Mouse (Mus musculus) spleen, postnatal 10 days (tissue): ENCODE data around the gene Neurl1a.

Experiments
- DNase-seq, 2 experiments: peaks; one replicate each; pipeline ENCODE4 v3.0.0; 2021 to 2022; ENCODE audit warnings: low spot score in 2 of 2

The Neurl1a gene

GRCm38 (mm10) chr19:47211609-47212312 is 33.1 kb downstream of the Neurl1a start:
- DNase-seq = no peak

- DNase-seq = no peak
Measured at GRCm38 (mm10) chr19:47212401-47212800, 33.8 kb downstream of the Neurl1a start.

GRCm38 (mm10) chr19:47213470-47213869 is 34.9 kb downstream of the Neurl1a start:
- DNase-seq = peak in 1 of 2 experiments; percentile 28

DNA sequence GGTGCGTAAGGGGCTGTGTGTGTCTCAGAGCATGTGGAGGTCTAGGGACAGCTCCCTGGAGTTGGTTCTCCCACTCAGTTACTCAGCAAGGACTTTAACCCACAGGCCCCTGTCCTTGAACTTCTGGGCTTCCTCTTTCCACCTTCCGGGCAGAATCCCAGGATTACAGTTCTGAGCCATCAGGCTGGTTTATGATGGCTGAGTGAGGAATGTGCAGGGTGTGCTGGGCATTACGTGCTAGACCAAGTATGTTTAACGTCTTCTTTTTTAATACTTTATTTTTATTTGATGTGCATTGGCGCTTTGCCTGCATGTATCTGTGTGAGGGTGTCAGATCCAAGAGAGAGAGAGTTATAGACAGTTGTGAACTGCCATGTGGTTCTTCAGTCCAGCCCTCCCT is 38.1 kb downstream of the Neurl1a start:
- DNase-seq = no peak

DNA sequence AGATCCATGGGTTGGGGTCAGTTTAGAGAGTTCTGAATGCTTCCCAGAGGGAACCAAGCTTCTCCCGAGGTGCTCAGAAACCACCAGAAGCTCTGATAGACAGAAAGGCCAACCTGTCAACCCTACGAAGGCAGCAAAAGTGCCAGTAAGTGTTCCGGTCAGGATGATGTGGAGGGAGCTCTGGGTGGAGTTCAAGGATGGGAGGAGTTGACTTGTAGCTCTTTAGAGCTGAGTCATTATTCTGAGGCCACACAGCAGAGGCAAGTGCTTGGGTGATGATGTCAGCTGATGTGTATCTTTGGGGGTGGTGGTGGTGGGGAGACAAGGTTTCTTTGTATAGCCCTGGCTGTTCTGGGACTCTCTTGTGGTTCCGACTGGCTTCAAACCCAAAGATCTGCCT is 41.0 kb downstream of the Neurl1a start:
- no peak for DNase-seq

- no peak for DNase-seq
Measured at GRCm38 (mm10) chr19:47220232-47220631, 41.6 kb downstream of the Neurl1a start.

DNA sequence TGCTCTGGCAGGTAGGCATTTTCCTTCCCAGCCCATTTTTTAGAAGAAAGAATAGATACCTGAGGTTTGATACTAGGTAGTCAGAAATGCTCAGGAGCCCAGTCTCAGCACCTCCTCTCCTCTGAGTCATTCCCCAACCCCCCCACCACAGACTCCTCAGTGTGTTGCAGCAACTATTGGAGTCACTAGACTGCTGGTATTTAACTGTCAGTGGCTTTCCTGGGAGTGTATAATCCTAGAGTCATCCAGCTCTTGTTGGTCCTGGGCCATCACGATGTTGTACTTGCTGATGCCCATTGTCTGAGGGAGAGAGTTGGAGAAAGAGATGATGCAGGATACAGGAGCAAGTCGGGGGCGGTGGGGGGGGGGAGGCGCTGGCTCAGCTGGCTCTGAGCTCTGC is 42.4 kb downstream of the Neurl1a start:
- no peak for DNase-seq

DNA sequence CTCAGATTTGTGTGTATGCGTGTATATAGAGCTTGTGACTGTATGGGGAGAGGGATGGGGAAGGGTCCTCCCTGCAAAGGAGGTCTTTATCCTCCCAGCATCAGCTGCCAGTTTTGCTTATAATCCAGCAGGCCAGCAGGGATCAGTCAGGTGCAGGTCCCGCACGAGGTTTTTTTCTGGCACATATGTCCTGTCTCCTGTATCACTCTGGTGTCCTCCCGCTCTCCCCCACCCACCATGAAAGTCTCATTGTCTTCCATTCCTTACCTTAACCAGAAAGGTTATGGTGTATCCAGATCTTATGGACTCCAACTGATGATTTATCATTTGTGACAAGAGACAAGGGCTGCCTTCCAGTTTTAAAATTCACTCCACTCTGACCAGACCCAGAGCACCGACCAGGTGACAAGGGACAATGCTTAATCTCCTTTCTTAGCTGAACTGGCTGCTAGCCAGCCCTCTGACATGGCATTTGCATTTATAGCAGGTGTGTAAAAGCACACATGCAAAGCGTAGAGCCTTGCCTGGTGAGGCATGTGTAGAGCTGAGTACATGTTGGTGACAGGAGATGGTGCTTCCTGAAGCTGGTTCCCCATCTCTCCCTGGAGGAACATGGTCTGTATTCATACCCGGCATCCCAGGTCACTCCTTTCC is 43.0 kb downstream of the Neurl1a start:
- DNase-seq = no peak

DNA sequence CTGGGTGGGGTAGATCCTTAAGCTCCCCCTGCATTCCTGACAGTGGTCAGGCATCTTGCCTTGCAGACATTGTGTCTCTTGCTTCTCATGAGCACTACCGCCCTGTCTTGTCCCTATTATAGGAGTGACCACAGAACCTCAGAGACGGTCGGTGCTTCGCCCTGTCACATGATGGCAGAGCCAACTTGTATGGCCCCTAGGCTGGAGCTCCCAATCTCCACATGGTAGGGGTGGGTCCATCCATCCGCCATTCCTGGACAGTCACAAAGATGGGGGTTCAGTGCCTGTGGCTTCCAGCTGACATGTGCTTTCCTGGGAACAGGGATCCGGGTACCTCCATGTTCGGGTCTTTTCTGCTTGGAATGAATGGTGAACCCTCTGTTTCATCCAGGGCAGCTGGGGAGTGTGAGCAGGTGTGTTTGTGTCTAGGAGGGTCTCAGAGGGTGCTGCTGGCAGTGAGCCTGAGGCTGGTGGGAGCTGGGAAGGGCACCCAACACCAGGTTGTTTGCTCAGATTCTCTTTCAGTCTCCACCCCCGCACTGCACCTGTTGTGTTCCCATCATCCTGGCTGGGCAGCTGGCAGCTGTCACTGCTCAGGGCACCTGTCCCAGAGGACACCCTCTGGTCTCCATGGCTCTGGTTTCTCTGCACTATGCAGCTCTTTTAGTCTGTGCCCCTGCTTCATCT is 43.7 kb downstream of the Neurl1a start:
- no peak for DNase-seq

GRCm38 (mm10) chr19:47222841-47223557 is 44.4 kb downstream of the Neurl1a start:
- DNase-seq = no peak

DNA sequence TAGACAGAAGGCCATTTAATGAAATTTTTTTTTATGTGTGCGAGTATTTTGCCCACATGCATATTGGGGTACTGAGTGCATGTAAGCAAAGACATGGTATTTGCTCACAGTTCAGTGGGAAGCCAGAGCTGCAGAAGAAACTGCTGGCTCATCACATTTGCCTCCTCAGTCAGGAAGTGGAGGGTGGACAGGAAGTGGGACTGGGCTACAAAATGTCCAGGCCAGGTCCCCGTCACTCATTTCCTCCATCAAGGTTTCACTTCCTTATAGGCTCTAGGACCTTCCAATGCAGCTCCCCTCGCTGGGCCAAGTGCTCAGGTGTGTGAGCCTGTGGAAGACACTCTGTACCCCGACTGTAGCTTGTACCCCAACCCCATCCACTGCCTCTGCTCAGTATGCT is 46.1 kb downstream of the Neurl1a start:
- DNase-seq = peak in 1 of 2 experiments; percentile 17

DNA sequence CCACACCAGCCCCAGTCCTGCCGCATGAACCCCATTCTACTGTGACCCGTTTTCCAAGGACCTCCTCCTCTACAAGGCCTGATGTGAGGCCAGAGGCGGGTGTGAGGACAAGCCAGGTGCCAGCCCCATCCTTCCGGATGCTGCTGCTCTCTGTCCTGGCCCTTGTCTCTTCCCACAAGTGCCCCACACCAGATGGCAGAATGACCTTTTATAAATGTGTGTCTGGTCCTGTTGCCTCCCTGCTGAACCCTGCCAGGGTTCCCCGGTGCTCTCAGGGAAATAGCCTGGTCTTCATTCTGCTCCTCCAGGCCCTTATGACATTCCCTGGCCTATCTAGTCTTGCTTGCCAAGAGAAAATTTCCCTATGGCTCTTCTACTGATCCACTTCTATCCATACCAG is 47.2 kb downstream of the Neurl1a start:
- DNase-seq = no peak

- no peak for DNase-seq
Measured at GRCm38 (mm10) chr19:47228725-47229252, 50.2 kb downstream of the Neurl1a start.

- DNase-seq = no peak
Measured at GRCm38 (mm10) chr19:47229461-47229860, 50.8 kb downstream of the Neurl1a start.

- no peak for DNase-seq
Measured at GRCm38 (mm10) chr19:47230082-47230481, 51.5 kb downstream of the Neurl1a start.

- no peak for DNase-seq
Measured at GRCm38 (mm10) chr19:47230682-47231081, 52.1 kb downstream of the Neurl1a start.

GRCm38 (mm10) chr19:47231389-47231788 is 52.8 kb downstream of the Neurl1a start:
- DNase-seq = no peak

- DNase-seq = no peak
Measured at GRCm38 (mm10) chr19:47232077-47232865, 53.7 kb downstream of the Neurl1a start.

DNA sequence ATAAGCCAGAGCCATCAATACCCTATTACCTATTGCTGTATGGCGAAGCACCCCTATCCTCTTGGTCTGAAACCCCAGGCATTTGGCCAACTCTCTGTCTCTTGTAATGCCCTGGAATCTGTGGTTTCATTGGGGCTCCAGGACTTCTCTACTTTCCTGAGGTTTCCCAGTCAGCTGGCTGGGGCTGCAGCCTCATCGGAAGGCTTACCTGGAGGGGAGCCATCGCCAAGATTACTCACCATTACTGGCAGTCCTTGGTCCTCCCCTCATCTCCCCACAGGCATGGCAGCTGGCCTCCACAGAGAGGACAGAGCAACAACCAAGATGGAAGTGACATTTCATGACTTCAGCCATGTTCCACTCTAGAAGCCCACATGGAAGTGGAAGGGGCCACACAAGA is 54.5 kb downstream of the Neurl1a start:
- DNase-seq = no peak

GRCm38 (mm10) chr19:47240076-47240475 is 61.5 kb downstream of the Neurl1a start:
- no peak for DNase-seq

- no peak for DNase-seq
Measured at GRCm38 (mm10) chr19:47240957-47241356, 62.3 kb downstream of the Neurl1a start.
